ENCODE assay signal across 14 mouse cellular contexts in genomic region chr13:57307971-57308903, GRCm38 (mm10).
A peak's percentile ranks its signal among the peaks of the same experiment; 100 is the strongest.
DNase-seq lines count a peak whose midpoint lies in the region; ATAC-seq lines count a peak whose summit lies in the region.
"Had no signal": no experiment of that assay in that cellular context is flagged by ENCODE, and none has a peak within 500 bp of the region (broad histone marks: within the 10 kb centered on the region; RNA-seq: fewer than 3 reads in every experiment).

No protein-coding gene starts in this region.

- no peak for DNase-seq in forebrain, embryonic 11.5 days (ENCODE audit: low spot score)
- DNase-seq in left cerebral cortex, postnatal 4 days, result peak; percentile 19
- DNase-seq in left cerebral cortex, postnatal 36 days (ENCODE audit: low spot score in 2 of 2), result no peak
- DNase-seq in cerebellum, postnatal 25 days, result peak; percentile 38 to 66
- DNase-seq in ovary, postnatal 14 days (ENCODE audit: low spot score), result no peak
- DNase-seq: heart, postnatal 10 days; liver; thymus, postnatal 4 days had no signal

- no peak overlapping the region for H3K27ac ChIP-seq in forebrain, embryonic 11.5 days (ENCODE audit: low read depth, low read length)
- H3K27ac ChIP-seq in forebrain, embryonic 16.5 days (ENCODE audit: low read length), result no peak overlapping the region
- 0 out of 2 replicates have a peak overlapping the region, but pooled peaks have one; percentile 28 for H3K27ac ChIP-seq in neural tube, embryonic 15.5 days (replicated peaks)
- H3K27ac ChIP-seq: embryonic facial prominence, embryonic 15.5 days had no signal

- H3K9me3 ChIP-seq in forebrain, embryonic 11.5 days (ENCODE audit: control insufficient read depth, low read length), result no peaks in the 10 kb centered on the region
- H3K9me3 ChIP-seq in forebrain, embryonic 16.5 days (ENCODE audit: control insufficient read depth, low read length), result peaks cover 2% of the 10 kb centered on the region; the same call in 1 of the 2 replicates
- no peaks in the 10 kb centered on the region for H3K9me3 ChIP-seq in neural tube, embryonic 15.5 days (replicated peaks)
- H3K9me3 ChIP-seq: embryonic facial prominence, embryonic 15.5 days had no signal

- no peak overlapping the region for H3K4me3 ChIP-seq in forebrain, embryonic 11.5 days (ENCODE audit: low read depth, low read length)
- no peak overlapping the region for H3K4me3 ChIP-seq in forebrain, embryonic 16.5 days (replicated peaks; ENCODE audit: low read length)
- no peak overlapping the region for H3K4me3 ChIP-seq in neural tube, embryonic 15.5 days (replicated peaks)
- H3K4me3 ChIP-seq: embryonic facial prominence, embryonic 15.5 days had no signal

- no peak overlapping the region for H3K9ac ChIP-seq in forebrain, embryonic 11.5 days (ENCODE audit: low read length)
- H3K9ac ChIP-seq in forebrain, embryonic 16.5 days (replicated peaks; ENCODE audit: low read depth, low read length), result no peak overlapping the region
- no peak overlapping the region; the same call in 1 of the 2 replicates for H3K9ac ChIP-seq in neural tube, embryonic 15.5 days (replicated peaks)
- H3K9ac ChIP-seq: embryonic facial prominence, embryonic 15.5 days had no signal

- no peaks in the 10 kb centered on the region for H3K27me3 ChIP-seq in forebrain, embryonic 11.5 days (ENCODE audit: control insufficient read depth, insufficient read depth, low read length)
- H3K27me3 ChIP-seq in forebrain, embryonic 16.5 days (replicated peaks; ENCODE audit: control insufficient read depth, insufficient read depth, low read length), result no peaks in the 10 kb centered on the region
- no peaks in the 10 kb centered on the region for H3K27me3 ChIP-seq in neural tube, embryonic 15.5 days (replicated peaks)
- H3K27me3 ChIP-seq: embryonic facial prominence, embryonic 15.5 days had no signal

- intact Hi-C loops in left cerebral cortex, postnatal 4 days (cut with DNase I), result no loop called here
- intact Hi-C loops in left cerebral cortex, postnatal 36 days (cut with DNase I), result no loop called here

- no peak for ATAC-seq in forebrain, embryonic 11.5 days (replicated peaks; ENCODE audit: low FRiP score)
- no peak for ATAC-seq in forebrain, embryonic 16.5 days
- no peak for ATAC-seq in neural tube, embryonic 15.5 days (ENCODE audit: low FRiP score)
- ATAC-seq: CD4-positive, CD25-positive, alpha-beta regulatory T cell, adult 4 months; inflammation-experienced regulatory T-cells, adult 6 months; lung, postnatal 0 days had no signal

- no peaks in the 10 kb centered on the region for H3K36me3 ChIP-seq in forebrain, embryonic 11.5 days (ENCODE audit: control insufficient read depth, insufficient read depth, low read length)
- no peaks in the 10 kb centered on the region for H3K36me3 ChIP-seq in forebrain, embryonic 16.5 days (ENCODE audit: control insufficient read depth, insufficient read depth)
- no peaks in the 10 kb centered on the region for H3K36me3 ChIP-seq in neural tube, embryonic 15.5 days
- H3K36me3 ChIP-seq: embryonic facial prominence, embryonic 15.5 days had no signal

- 7% methylated on average over 20 of the region's 20 CpGs for WGBS in forebrain, embryonic 11.5 days
- 9% methylated on average over 20 of the region's 20 CpGs for WGBS in forebrain, embryonic 16.5 days
- 31% methylated on average over 20 of the region's 20 CpGs for WGBS in neural tube, embryonic 15.5 days

- peak overlapping the region; percentile 16; the same call in 1 of the 2 replicates for H3K4me2 ChIP-seq in forebrain, embryonic 11.5 days (ENCODE audit: low read depth, low read length, severe bottlenecking)
- H3K4me2 ChIP-seq in forebrain, embryonic 16.5 days (ENCODE audit: low read length), result no peak overlapping the region
- H3K4me2 ChIP-seq in neural tube, embryonic 15.5 days, result no peak overlapping the region
- H3K4me2 ChIP-seq: embryonic facial prominence, embryonic 15.5 days had no signal

- peaks cover 5% of the 10 kb centered on the region; the same call in 1 of the 2 replicates for H3K4me1 ChIP-seq in forebrain, embryonic 11.5 days (replicated peaks; ENCODE audit: control insufficient read depth, insufficient read depth, low read length)
- peaks cover 8% of the 10 kb centered on the region for H3K4me1 ChIP-seq in forebrain, embryonic 16.5 days (replicated peaks; ENCODE audit: control insufficient read depth, insufficient read depth, low read length)
- peaks cover 10% of the 10 kb centered on the region; the same call in 1 of the 2 replicates for H3K4me1 ChIP-seq in neural tube, embryonic 15.5 days

Comparison
In these comparisons a context has a peak if more than half of its experiments do, and no peak if none do; other contexts are left out.
1. DNase-seq: peak in left cerebral cortex, postnatal 4 days (single experiment) and cerebellum, postnatal 25 days (2 of 2); none in forebrain, embryonic 11.5 days (single experiment), left cerebral cortex, postnatal 36 days (0 of 2) and ovary, postnatal 14 days (single experiment).